Mouse (Mus musculus) hindbrain, postnatal 0 days (tissue): ENCODE measurements at regions not wholly inside any gene's neighbourhood (a gene's known extent, or its start where the extent isn't known, plus 50 kb on each side); places are given as distances from the start of the nearest gene placed in this dataset.

Experiments
- ATAC-seq: fragments of 200-750 bp; cut with Nextera tagmentation; 2 replicates; pipeline ENCODE4 v1.8.0; 2017; ENCODE audit warnings: mild to moderate bottlenecking, moderate TSS enrichment, moderate library complexity
- DNase-seq: peaks from one replicate; pipeline ENCODE4 v3.0.0-alpha.2; 2015; ENCODE audit warnings: low spot score
- H3K27ac ChIP-seq: fragments of 300-500 bp; sonication (generic); 2 replicates; pipeline ENCODE4 v1.5.1; 2014; ENCODE audit warnings: mild to moderate bottlenecking
- H3K27me3 ChIP-seq: fragments of 300-500 bp; sonication (generic); 2 replicates; pipeline ENCODE4 v1.6.1; 2014; ENCODE audit warnings: low read length, mixed read lengths; ENCODE audit not compliant: insufficient read depth
- H3K36me3 ChIP-seq: fragments of 300-500 bp; sonication (generic); 2 replicates; pipeline ENCODE4 v1.6.1; 2014; ENCODE audit warnings: low read length, mixed read lengths; ENCODE audit not compliant: insufficient read depth
- H3K4me1 ChIP-seq: fragments of 300-500 bp; sonication (generic); 2 replicates; pipeline ENCODE4 v1.6.1; 2014; ENCODE audit warnings: antibody characterized with exemption, low read length, mixed read lengths; ENCODE audit not compliant: insufficient read depth
- H3K4me2 ChIP-seq: fragments of 300-500 bp; sonication (generic); 2 replicates; pipeline ENCODE4 v1.6.1; 2014; ENCODE audit warnings: low read depth, mild to moderate bottlenecking, low read length, moderate library complexity, mixed read lengths
- H3K4me3 ChIP-seq: fragments of 300-500 bp; sonication (generic); 2 replicates; pipeline ENCODE4 v1.5.1; 2014; ENCODE audit warnings: low read length
- H3K9ac ChIP-seq: fragments of 300-500 bp; sonication (generic); replicated peaks from 2 replicates; pipeline ENCODE4 v1.6.1; 2014; ENCODE audit warnings: mild to moderate bottlenecking, low read length, moderate library complexity, mixed read lengths
- H3K9me3 ChIP-seq: fragments of 300-500 bp; sonication (generic); 2 replicates; pipeline ENCODE4 v1.6.1; 2016; ENCODE audit warnings: low read length, mixed read lengths
- CTCF ChIP-seq: IDR thresholded peaks from 2 replicates; pipeline ENCODE4 v1.5.1; 2016; ENCODE audit warnings: antibody characterized with exemption, control low read depth, low read depth
- WGBS: fragments of 180-500 bp; shearing (Covaris S2); extraction: QIAGEN DNeasy Blood & Tissue Kit; methylation state at CpG from one replicate; pipeline ENCODE4 v1.1.7; 2014; 5-methylcytosine and 5-hydroxymethylcytosine counted together

- 0 out of 2 replicates have a peak, but pooled peaks cover 7% of the 10 kb centered on the region for H3K4me1 ChIP-seq
- no peaks in the 10 kb centered on the region for H3K36me3 ChIP-seq
- 49% methylated on average over 6 of the region's 6 CpGs for WGBS
- no peaks in the 10 kb centered on the region for H3K27me3 ChIP-seq
- H3K27ac ChIP-seq, result no peak overlapping the region
- no peak overlapping the region for H3K4me2 ChIP-seq
- no peak for TF ChIP-seq CTCF
- H3K9me3 ChIP-seq, result no peaks in the 10 kb centered on the region
- no peak overlapping the region for H3K4me3 ChIP-seq
- no peak overlapping the region for H3K9ac ChIP-seq
- ATAC-seq (no peak), DNase-seq (no peak)
These were observed 166.4 kb downstream of the Cct6b start for GRCm38 (mm10) chr11:82597757-82598156.

- no peak overlapping the region for H3K9ac ChIP-seq
- no peaks in the 10 kb centered on the region for H3K36me3 ChIP-seq
- no peak overlapping the region for H3K27ac ChIP-seq
- no peak for TF ChIP-seq CTCF
- no peak overlapping the region for H3K4me3 ChIP-seq
- ATAC-seq, result no peak
- no peak overlapping the region for H3K4me2 ChIP-seq
- H3K27me3 ChIP-seq, result no peaks in the 10 kb centered on the region
- no peaks in the 10 kb centered on the region for H3K9me3 ChIP-seq
- 85% methylated on average over 3 of the region's 3 CpGs for WGBS
- no peaks in the 10 kb centered on the region for H3K4me1 ChIP-seq
- no peak for DNase-seq
These were observed 167.3 kb downstream of the Cct6b start for GRCm38 (mm10) chr11:82596801-82597200.

GRCm38 (mm10) chr11:82589761-82590160 lies 174.4 kb downstream of the Cct6b start:
- WGBS, result 64% methylated on average over 2 of the region's 2 CpGs
- no peak overlapping the region for H3K27ac ChIP-seq

GRCm38 (mm10) chr11:82588744-82589143 lies 175.4 kb downstream of the Cct6b start:
- no peak for ATAC-seq
- no peak overlapping the region for H3K4me3 ChIP-seq
- no peak overlapping the region for H3K27ac ChIP-seq
- no peak overlapping the region for H3K9ac ChIP-seq
- H3K36me3 ChIP-seq, result no peaks in the 10 kb centered on the region
- H3K27me3 ChIP-seq, result no peaks in the 10 kb centered on the region
- no peaks in the 10 kb centered on the region for H3K9me3 ChIP-seq
- no peak for TF ChIP-seq CTCF
- no peak for DNase-seq
- WGBS, result 82% methylated on average over 5 of the region's 5 CpGs
- H3K4me1 ChIP-seq, result no peaks in the 10 kb centered on the region
- no peak overlapping the region for H3K4me2 ChIP-seq

More at GRCm38 (mm10) chr11:82589761-82590160, 174.4 kb downstream of the Cct6b start:
- Histone ChIP-seq H3K4me1 (no peaks in the 10 kb centered on the region), H3K4me3 (no peak overlapping the region), H3K27me3 (no peaks in the 10 kb centered on the region), H3K36me3 (no peaks in the 10 kb centered on the region), H3K9ac (no peak overlapping the region), H3K4me2 (no peak overlapping the region), H3K9me3 (no peaks in the 10 kb centered on the region)
- ATAC-seq, result no peak
- no peak for TF ChIP-seq CTCF
- DNase-seq, result no peak

- TF ChIP-seq CTCF, result no peak
- peak; percentile 64; the same call in 1 of the 2 replicates for ATAC-seq
- H3K4me1 ChIP-seq, result peaks cover 12% of the 10 kb centered on the region
- H3K27ac ChIP-seq, result no peak overlapping the region
- H3K9me3 ChIP-seq, result no peaks in the 10 kb centered on the region
- H3K27me3 ChIP-seq, result no peaks in the 10 kb centered on the region
- no peak overlapping the region for H3K4me3 ChIP-seq
- no peak overlapping the region for H3K9ac ChIP-seq
- no peak overlapping the region for H3K4me2 ChIP-seq
- peak; percentile 54 for DNase-seq
- 10% methylated on average over 7 of the region's 7 CpGs for WGBS
- no peaks in the 10 kb centered on the region for H3K36me3 ChIP-seq
These were observed 184.2 kb downstream of the Cct6b start for GRCm38 (mm10) chr11:82579841-82580415.

- no peak overlapping the region for H3K4me2 ChIP-seq
- no peak for DNase-seq
- H3K27me3 ChIP-seq, result no peaks in the 10 kb centered on the region
- no peak overlapping the region for H3K9ac ChIP-seq
- no peaks in the 10 kb centered on the region for H3K36me3 ChIP-seq
- no peak for TF ChIP-seq CTCF
- no peak overlapping the region for H3K4me3 ChIP-seq
- H3K27ac ChIP-seq, result no peak overlapping the region
- ATAC-seq, result no peak
- no peaks in the 10 kb centered on the region for H3K9me3 ChIP-seq
- WGBS, result 61% methylated on average over 3 of the region's 3 CpGs
- H3K4me1 ChIP-seq, result peaks cover 12% of the 10 kb centered on the region
These were observed 187.3 kb downstream of the Tmem132e start for GRCm38 (mm10) chr11:82576019-82576418.

- WGBS, result 88% methylated on average over 4 of the region's 4 CpGs
- Histone ChIP-seq H3K9ac (no peak overlapping the region), H3K27me3 (no peaks in the 10 kb centered on the region), H3K4me1 (peaks cover 12% of the 10 kb centered on the region; the same call in 1 of the 2 replicates), H3K36me3 (no peaks in the 10 kb centered on the region), H3K4me3 (no peak overlapping the region), H3K27ac (no peak overlapping the region), H3K9me3 (no peaks in the 10 kb centered on the region), H3K4me2 (no peak overlapping the region)
- DNase-seq (no peak), ATAC-seq (no peak)
- no peak for TF ChIP-seq CTCF
These were observed 184.4 kb downstream of the Tmem132e start for GRCm38 (mm10) chr11:82573126-82573525.
